Mouse (Mus musculus) bone marrow, adult 2 months (tissue): Measurements from ENCODE around the gene Cabin1. TPM values are rescaled to one million over a fixed set of nuclear protein-coding genes. Genes with fewer than 3 reads are reported as not detected.

Experiments used
- H3K27ac ChIP-seq: fragments of 200-500 bp; 2 replicates; pipeline ENCODE4 v1.5.1; 2012; ENCODE audit warnings: low read depth, mild to moderate bottlenecking, control low read depth, inconsistent platforms, low read length; ENCODE audit not compliant: control insufficient read depth, poor library complexity, insufficient read depth
- H3K4me1 ChIP-seq: fragments of 200-500 bp; 2 replicates; pipeline ENCODE4 v1.6.1; 2011; ENCODE audit warnings: low read length; ENCODE audit not compliant: control insufficient read depth, insufficient read depth
- H3K4me3 ChIP-seq: fragments of 200-500 bp; replicated peaks from 2 replicates; pipeline ENCODE3; 2011; ENCODE audit warnings: mild to moderate bottlenecking, low read depth, low read length, control low read depth; ENCODE audit not compliant: control insufficient read depth
- CTCF ChIP-seq: fragments of 200-500 bp; IDR thresholded peaks from 2 replicates; pipeline ENCODE4 v1.5.1; 2011; ENCODE audit warnings: low read length, control low read depth; ENCODE audit not compliant: control insufficient read depth, insufficient read depth
- POLR2A ChIP-seq: fragments of 200-500 bp; IDR thresholded peaks from 2 replicates; pipeline ENCODE4 v1.6.1; 2011; ENCODE audit warnings: low read depth, mild to moderate bottlenecking, control low read depth, low read length, borderline replicate concordance; ENCODE audit not compliant: control insufficient read depth
- WGBS: fragments of 180-500 bp; shearing (Covaris S2); methylation state at CpG from one replicate; pipeline ENCODE4 v1.1.7; 2018; 5-methylcytosine and 5-hydroxymethylcytosine counted together
- polyA plus RNA-seq: library from polyadenylated mRNA; stranded (reverse); fragments of >200 nt; gene quantifications from 2 replicates; pipeline ENCODE4 v1.2.4, GENCODE M21; 2011; ENCODE audit warnings: low replicate concordance; ENCODE audit not compliant: missing spikeins, insufficient read depth, insufficient read length

Gene Cabin1
- polyA plus RNA-seq, 1 experiment = 55.3 TPM

GRCm38 (mm10) chr10:75646406-75646805 lies 117.7 kb downstream of the Cabin1 start:
- TF ChIP-seq CTCF = no peak
- TF ChIP-seq POLR2A = no peak
- WGBS = 95% methylated on average over 6 of the region's 6 CpGs
- H3K4me3 ChIP-seq = no peak overlapping the region
- no peak overlapping the region for H3K27ac ChIP-seq
- H3K4me1 ChIP-seq = no peaks in the 10 kb centered on the region; the same call in 1 of the 2 replicates

DNA sequence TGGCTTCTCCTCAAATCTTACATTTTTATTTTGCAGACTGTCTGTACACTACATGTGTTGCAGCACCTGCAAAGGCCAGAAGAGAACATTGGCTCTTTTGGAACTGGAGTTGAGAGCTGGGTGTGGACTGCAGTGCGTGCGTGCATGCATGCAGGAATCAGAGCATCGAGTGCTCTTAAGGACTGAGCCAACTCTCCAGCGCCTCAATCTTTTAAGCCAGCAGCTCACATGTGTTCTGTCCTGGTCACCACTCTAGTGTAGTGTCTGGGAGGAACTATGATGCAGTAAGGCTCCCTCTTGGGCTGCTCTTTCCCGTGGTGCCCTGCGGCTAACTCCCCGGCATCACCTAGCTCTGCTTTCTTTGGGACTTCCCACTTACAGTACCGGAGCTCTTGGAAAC lies 118.5 kb downstream of the Cabin1 start:
- H3K4me1 ChIP-seq = no peaks in the 10 kb centered on the region; the same call in 1 of the 2 replicates
- WGBS = 94% methylated on average over 8 of the region's 8 CpGs
- H3K27ac ChIP-seq = no peak overlapping the region
- no peak for TF ChIP-seq POLR2A
- TF ChIP-seq CTCF = no peak
- H3K4me3 ChIP-seq = no peak overlapping the region

- no peak within 1 kb of the TSS for H3K27ac ChIP-seq
- H3K4me1 ChIP-seq = no peaks in the 10 kb centered on the region; the same call in 1 of the 2 replicates
- WGBS = 32% methylated on average over 11 of the region's 11 CpGs
- H3K4me3 ChIP-seq = no peak within 1 kb of the TSS
- no peak for TF ChIP-seq CTCF
- no peak for TF ChIP-seq POLR2A
Measured at GRCm38 (mm10) chr10:75643741-75644343, 120.3 kb downstream of the Cabin1 start, which contains the start of gene Susd2. Gene Susd2 (minus strand): TSS chr10:75644008.

GRCm38 (mm10) chr10:75642891-75643290 lies 121.2 kb downstream of the Cabin1 start:
- no peak overlapping the region for H3K27ac ChIP-seq
- TF ChIP-seq CTCF (no peak), POLR2A (no peak)
- H3K4me1 ChIP-seq = no peaks in the 10 kb centered on the region; the same call in 1 of the 2 replicates
- 51% methylated on average over 2 of the region's 2 CpGs for WGBS
- no peak overlapping the region for H3K4me3 ChIP-seq

DNA sequence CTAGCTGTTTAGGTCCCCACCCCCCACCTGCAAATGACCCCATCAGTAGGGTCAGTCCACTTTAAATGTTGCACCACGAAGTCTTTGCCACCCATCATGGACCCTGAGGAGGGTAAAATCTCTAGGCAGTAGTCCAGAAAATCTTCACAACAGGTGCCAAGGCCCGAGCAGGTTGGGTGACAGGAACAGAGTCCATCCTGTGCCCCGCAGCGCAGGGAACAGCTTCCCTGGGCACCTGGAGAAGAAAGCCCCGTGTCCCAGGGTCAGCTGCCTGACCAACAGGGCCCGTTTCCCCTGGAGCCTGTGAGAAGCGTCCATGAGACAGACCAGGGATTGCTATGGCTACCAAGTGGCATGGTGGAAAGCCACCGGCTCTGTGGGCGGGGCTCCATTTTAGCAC lies 121.7 kb downstream of the Cabin1 start:
- no peak overlapping the region for H3K4me3 ChIP-seq
- TF ChIP-seq CTCF (no peak), POLR2A (no peak)
- WGBS = 82% methylated on average over 9 of the region's 9 CpGs

DNA sequence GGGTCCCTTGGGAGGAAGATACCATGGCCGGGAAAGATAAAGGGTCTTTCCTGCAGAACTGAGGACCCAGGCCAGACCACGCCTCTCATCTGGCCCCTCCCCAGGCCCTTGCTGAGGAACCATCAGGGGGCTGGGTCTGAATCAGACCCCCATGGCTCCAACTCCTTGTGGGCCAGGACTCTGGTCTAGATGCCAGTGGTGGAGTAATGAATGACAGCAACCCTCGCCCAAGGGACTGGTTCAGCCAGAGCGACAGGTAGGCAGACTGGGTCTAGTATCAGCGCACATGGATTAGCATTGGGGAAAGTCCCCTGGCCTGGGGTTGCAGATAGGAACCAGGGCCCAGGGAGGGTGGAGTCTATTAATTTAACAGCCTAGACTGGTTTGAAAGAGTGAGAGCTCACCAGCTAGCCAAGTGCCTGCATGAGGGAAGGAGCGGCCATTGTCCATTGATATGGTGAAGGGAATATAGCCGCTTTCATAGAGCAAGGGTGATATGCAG lies 122.4 kb downstream of the Cabin1 start:
- 68% methylated on average over 7 of the region's 7 CpGs for WGBS
- H3K4me3 ChIP-seq = no peak overlapping the region
- TF ChIP-seq POLR2A (no peak), CTCF (no peak)
- no peak overlapping the region for H3K27ac ChIP-seq
- H3K4me1 ChIP-seq = no peaks in the 10 kb centered on the region; the same call in 1 of the 2 replicates

More for the DNA sequence above, 121.7 kb downstream of the Cabin1 start:
- no peaks in the 10 kb centered on the region; the same call in 1 of the 2 replicates for H3K4me1 ChIP-seq
- no peak overlapping the region for H3K27ac ChIP-seq

DNA sequence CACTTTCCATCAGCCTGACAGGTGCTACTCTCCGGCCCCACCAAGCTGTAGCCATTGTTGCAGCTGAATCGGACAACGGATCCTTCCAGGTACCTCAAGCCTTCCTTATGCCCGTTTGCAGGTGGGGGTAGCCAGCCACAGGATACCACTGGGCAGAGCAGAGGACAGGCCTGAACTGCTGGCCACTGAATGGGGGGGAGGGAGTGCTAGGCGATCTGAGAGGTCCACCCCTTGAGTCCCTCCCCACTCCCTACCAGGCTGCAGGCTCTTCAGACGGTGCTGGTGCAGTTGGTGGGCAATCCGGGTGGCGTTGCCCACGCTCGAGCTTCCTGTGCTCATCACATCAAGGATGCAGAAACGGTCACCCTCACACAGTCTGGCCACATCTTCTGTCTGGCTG lies 126.4 kb downstream of the Cabin1 start:
- Histone ChIP-seq H3K4me3 (no peak overlapping the region), H3K27ac (no peak overlapping the region), H3K4me1 (no peaks in the 10 kb centered on the region)
- no peak for TF ChIP-seq CTCF
- no peak for TF ChIP-seq POLR2A
- 78% methylated on average over 11 of the region's 11 CpGs for WGBS

GRCm38 (mm10) chr10:75636084-75636786 lies 127.9 kb downstream of the Cabin1 start:
- Histone ChIP-seq H3K4me3 (no peak overlapping the region), H3K4me1 (no peaks in the 10 kb centered on the region), H3K27ac (no peak overlapping the region)
- TF ChIP-seq CTCF = no peak
- no peak for TF ChIP-seq POLR2A
- 92% methylated on average over 12 of the region's 12 CpGs for WGBS
